10 mouse cellular contexts compared by ENCODE assay signal in genomic region chr7:79467951-79468350, GRCm38 (mm10). TPM values are rescaled to one million over a fixed set of nuclear protein-coding genes. Genes with fewer than 3 reads are reported as not detected.
A peak's percentile ranks its signal among the peaks of the same experiment; 100 is the strongest.
DNase-seq lines count a peak whose midpoint lies in the region; ATAC-seq and TF ChIP-seq lines count a peak whose summit lies in the region.
"Had no signal": no experiment of that assay in that cellular context is flagged by ENCODE, and none has a peak within 500 bp of the region (broad histone marks: within the 10 kb centered on the region; RNA-seq: fewer than 3 reads in every experiment).

No protein-coding gene starts in this region.

- peak overlapping the region; percentile 87; the same call in 1 of the 2 replicates for H3K4me3 ChIP-seq in kidney, embryonic 14.5 days (ENCODE audit: low read length)
- peak overlapping the region; percentile 93 for H3K4me3 ChIP-seq in embryonic facial prominence, embryonic 14.5 days (ENCODE audit: low read depth, low read length)
- H3K4me3 ChIP-seq in intestine, postnatal 0 days (ENCODE audit: low read depth, low read length): no peak overlapping the region

- no peaks in the 10 kb centered on the region for H3K9me3 ChIP-seq in kidney, embryonic 14.5 days (ENCODE audit: control insufficient read depth, low read length)
- no peaks in the 10 kb centered on the region for H3K9me3 ChIP-seq in embryonic facial prominence, embryonic 14.5 days (ENCODE audit: control insufficient read depth, low read length)
- H3K9me3 ChIP-seq in intestine, postnatal 0 days (ENCODE audit: control insufficient read depth): no peaks in the 10 kb centered on the region

- H3K4me1 ChIP-seq in kidney, embryonic 14.5 days (ENCODE audit: control insufficient read depth, insufficient read depth, low read length): peaks cover 24% of the 10 kb centered on the region
- peaks cover 9% of the 10 kb centered on the region for H3K4me1 ChIP-seq in embryonic facial prominence, embryonic 14.5 days (ENCODE audit: control insufficient read depth, insufficient read depth, low read length)
- H3K4me1 ChIP-seq in intestine, postnatal 0 days (replicated peaks; ENCODE audit: control insufficient read depth, insufficient read depth, low read length): 0 out of 2 replicates have a peak, but pooled peaks cover 5% of the 10 kb centered on the region

- peaks cover 6% of the 10 kb centered on the region; the same call in 1 of the 2 replicates for H3K36me3 ChIP-seq in kidney, embryonic 14.5 days (ENCODE audit: control insufficient read depth, insufficient read depth, low read length)
- peaks cover 16% of the 10 kb centered on the region; the same call in 1 of the 2 replicates for H3K36me3 ChIP-seq in embryonic facial prominence, embryonic 14.5 days (ENCODE audit: control insufficient read depth, insufficient read depth, low read length)
- no peaks in the 10 kb centered on the region; the same call in 1 of the 2 replicates for H3K36me3 ChIP-seq in intestine, postnatal 0 days (ENCODE audit: control insufficient read depth, insufficient read depth)

- DNase-seq in kidney, adult 8-10 months: no peak
- no peak for DNase-seq in embryonic facial prominence, embryonic 14.5 days (ENCODE audit: low spot score)
- DNase-seq in neural tube, embryonic 10.5 days (ENCODE audit: extremely low spot score, low spot score): peak; percentile 16
- no peak for DNase-seq in right cerebral cortex, postnatal 10 days (ENCODE audit: low spot score in 2 of 2)
- DNase-seq in cerebellum, adult 11 months: no peak
- DNase-seq in kidney, postnatal 4 days: no peak
- DNase-seq: adrenal gland, postnatal 36 days; lung, postnatal 36 days had no signal

- H3K9ac ChIP-seq in kidney, embryonic 14.5 days (ENCODE audit: low read depth, low read length): no peak overlapping the region
- H3K9ac ChIP-seq in embryonic facial prominence, embryonic 14.5 days (ENCODE audit: low read depth, low read length): 0 out of 2 replicates have a peak overlapping the region, but pooled peaks have one; percentile 64
- H3K9ac ChIP-seq in intestine, postnatal 0 days (ENCODE audit: low read depth, low read length): no peak overlapping the region

- H3K4me2 ChIP-seq in kidney, embryonic 14.5 days (replicated peaks; ENCODE audit: low read depth, low read length): peak overlapping the region; percentile 94
- peak overlapping the region; percentile 93 for H3K4me2 ChIP-seq in embryonic facial prominence, embryonic 14.5 days (ENCODE audit: low read depth, low read length)
- H3K4me2 ChIP-seq in intestine, postnatal 0 days (replicated peaks; ENCODE audit: low read depth): peak overlapping the region; percentile 84

- no peak for ATAC-seq in kidney, embryonic 14.5 days (ENCODE audit: low FRiP score, low TSS enrichment)
- no peak for ATAC-seq in embryonic facial prominence, embryonic 14.5 days (ENCODE audit: low read depth)
- no peak for ATAC-seq in intestine, postnatal 0 days

- TF ChIP-seq CTCF in intestine, postnatal 0 days (IDR thresholded peaks at IDR 0.05; ENCODE audit: low read depth): no peak

- no peak overlapping the region for H3K27ac ChIP-seq in kidney, embryonic 14.5 days (ENCODE audit: low read depth, low read length)
- no peak overlapping the region for H3K27ac ChIP-seq in embryonic facial prominence, embryonic 14.5 days (replicated peaks; ENCODE audit: low read depth, low read length)
- no peak overlapping the region for H3K27ac ChIP-seq in intestine, postnatal 0 days (ENCODE audit: low read depth, low read length)

- H3K27me3 ChIP-seq in kidney, embryonic 14.5 days (ENCODE audit: control insufficient read depth, insufficient read depth, low read length): no peaks in the 10 kb centered on the region
- H3K27me3 ChIP-seq in embryonic facial prominence, embryonic 14.5 days (replicated peaks; ENCODE audit: control insufficient read depth, insufficient read depth, low read length): no peaks in the 10 kb centered on the region
- H3K27me3 ChIP-seq in intestine, postnatal 0 days (replicated peaks; ENCODE audit: control insufficient read depth, insufficient read depth, low read length): no peaks in the 10 kb centered on the region

- 6% methylated on average over 5 of the region's 6 CpGs for WGBS in kidney, embryonic 14.5 days
- 0% methylated on average over 3 of the region's 6 CpGs for WGBS in embryonic facial prominence, embryonic 14.5 days
- WGBS in intestine, postnatal 0 days: 30% methylated on average over 2 of the region's 6 CpGs

RNA-seq across cellular contexts. Expression of gene Polg, which starts 1.8 kb away (rescaled TPM):
- 21.3 and 35.9 TPM in 2 replicates for polyA plus RNA-seq in kidney, embryonic 14.5 days (2014; fragmentation: Nextera tagmentation; extraction: Ambion mirVana)
- 33.3 and 38.7 TPM in 2 replicates for polyA plus RNA-seq in embryonic facial prominence, embryonic 14.5 days (2014; fragmentation: Nextera tagmentation; extraction: Ambion mirVana)
- polyA plus RNA-seq in intestine, postnatal 0 days (2015; fragmentation: Nextera tagmentation; extraction: Ambion mirVana): 34.6 and 43.2 TPM in 2 replicates
